Mouse (Mus musculus) erythroblast, embryonic 14.5 days (primary cell): ENCODE data around the gene Ly6g6d. TPM values are rescaled to one million over a fixed set of nuclear protein-coding genes. Genes with fewer than 3 reads are reported as not detected.
"Not testable (repeated sequence)": the region's sequence is repeated elsewhere in the genome, so short reads cannot be mapped to it uniquely, and the experiment has no call there.

ENCODE experiments used
- H3K27me3 ChIP-seq: 2 replicates; pipeline ENCODE4 v1.6.1; 2012; ENCODE audit warnings: inconsistent platforms; ENCODE audit not compliant: control insufficient read depth
- H3K36me3 ChIP-seq: 2 replicates; pipeline ENCODE4 v1.6.1; 2012; ENCODE audit warnings: mild to moderate bottlenecking, inconsistent platforms; ENCODE audit not compliant: control insufficient read depth
- H3K4me1 ChIP-seq: 2 replicates; pipeline ENCODE4 v1.6.1; 2012; ENCODE audit warnings: inconsistent platforms; ENCODE audit not compliant: control insufficient read depth
- H3K4me3 ChIP-seq: replicated peaks from 2 replicates; pipeline ENCODE3; 2012; ENCODE audit warnings: moderate library complexity, mild to moderate bottlenecking, inconsistent platforms
- H3K9me3 ChIP-seq: 2 replicates; pipeline ENCODE4 v1.6.1; 2012; ENCODE audit warnings: low read length, inconsistent platforms, mixed read lengths; ENCODE audit not compliant: control insufficient read depth
- GATA1 ChIP-seq: IDR thresholded peaks from 2 replicates; pipeline ENCODE4 v1.6.1; 2012; ENCODE audit warnings: low read length, inconsistent platforms, mixed read lengths
- TAL1 ChIP-seq: IDR thresholded peaks from 3 replicates; pipeline ENCODE4 v1.6.1; 2012; ENCODE audit warnings: low read length, inconsistent platforms, mixed read lengths
- polyA plus RNA-seq: library from polyadenylated mRNA; stranded (reverse); fragments of >175 nt; gene quantifications from 2 replicates; pipeline ENCODE4 v1.2.3, GENCODE M21; 2012

Gene Ly6g6d
- polyA plus RNA-seq, 1 experiment, result not detected

GRCm38 (mm10) chr17:35047688-35048087, 30.2 kb downstream of the Ly6g6d start:
- TF ChIP-seq TAL1 (no peak), GATA1 (no peak)
- H3K9me3 ChIP-seq, result no peaks in the 10 kb centered on the region
- H3K4me3 ChIP-seq, result peak overlapping the region; percentile 46
- H3K4me1 ChIP-seq, result peaks cover 96% of the 10 kb centered on the region
- H3K27me3 ChIP-seq, result no peaks in the 10 kb centered on the region
- H3K36me3 ChIP-seq, result peaks cover 8% of the 10 kb centered on the region

GRCm38 (mm10) chr17:35046681-35047455, 31.0 kb downstream of the Ly6g6d start, which contains the start of gene Msh5:
TSS of gene Msh5 (minus strand) at chr17:35046745.
- Histone ChIP-seq H3K4me1 (peaks cover 92% of the 10 kb centered on the region), H3K4me3 (peak within 1 kb of the TSS; percentile 81), H3K36me3 (no peaks in the 10 kb centered on the region; the same call in 1 of the 2 replicates), H3K27me3 (no peaks in the 10 kb centered on the region), H3K9me3 (no peaks in the 10 kb centered on the region)
- TF ChIP-seq GATA1 (no peak), TAL1 (no peak)

- Histone ChIP-seq H3K27me3 (no peaks in the 10 kb centered on the region), H3K4me1 (peaks cover 92% of the 10 kb centered on the region), H3K4me3 (peak overlapping the region; percentile 81), H3K9me3 (no peaks in the 10 kb centered on the region), H3K36me3 (no peaks in the 10 kb centered on the region; the same call in 1 of the 2 replicates)
- TF ChIP-seq TAL1, result no peak
- no peak for TF ChIP-seq GATA1
Measured at GRCm38 (mm10) chr17:35045807-35046680, 31.8 kb downstream of the Ly6g6d start.

GRCm38 (mm10) chr17:35044904-35045806, 32.7 kb downstream of the Ly6g6d start:
- TF ChIP-seq TAL1 (no peak), GATA1 (peak; percentile 32)

GRCm38 (mm10) chr17:35043794-35044193, 34.1 kb downstream of the Ly6g6d start:
- no peak for TF ChIP-seq TAL1
- TF ChIP-seq GATA1, result no peak
- no peaks in the 10 kb centered on the region for H3K9me3 ChIP-seq
- no peak overlapping the region for H3K4me3 ChIP-seq
- no peaks in the 10 kb centered on the region; the same call in 1 of the 2 replicates for H3K36me3 ChIP-seq
- H3K4me1 ChIP-seq, result peaks cover 70% of the 10 kb centered on the region
- H3K27me3 ChIP-seq, result no peaks in the 10 kb centered on the region

More at GRCm38 (mm10) chr17:35044904-35045806, 32.7 kb downstream of the Ly6g6d start:
- H3K36me3 ChIP-seq, result no peaks in the 10 kb centered on the region; the same call in 1 of the 2 replicates
- no peaks in the 10 kb centered on the region for H3K27me3 ChIP-seq
- H3K4me3 ChIP-seq, result peak overlapping the region; percentile 81
- peaks cover 84% of the 10 kb centered on the region for H3K4me1 ChIP-seq
- H3K9me3 ChIP-seq, result no peaks in the 10 kb centered on the region

- H3K4me1 ChIP-seq, result peaks cover 30% of the 10 kb centered on the region
- H3K27me3 ChIP-seq, result no peaks in the 10 kb centered on the region
- H3K4me3 ChIP-seq, result no peak overlapping the region
- H3K9me3 ChIP-seq, result no peaks in the 10 kb centered on the region
- no peaks in the 10 kb centered on the region; the same call in 1 of the 2 replicates for H3K36me3 ChIP-seq
- TF ChIP-seq TAL1 (no peak), GATA1 (no peak)
Measured at GRCm38 (mm10) chr17:35039121-35039873, 38.6 kb downstream of the Ly6g6d start.

- H3K4me1 ChIP-seq, result peaks cover 27% of the 10 kb centered on the region
- H3K9me3 ChIP-seq, result no peaks in the 10 kb centered on the region
- H3K27me3 ChIP-seq, result no peaks in the 10 kb centered on the region
- no peaks in the 10 kb centered on the region; the same call in 1 of the 2 replicates for H3K36me3 ChIP-seq
- H3K4me3 ChIP-seq, result no peak overlapping the region
- TF ChIP-seq TAL1 (no peak), GATA1 (no peak)
Measured at GRCm38 (mm10) chr17:35034896-35035295, 43.0 kb downstream of the Ly6g6d start.

- H3K27me3 ChIP-seq, H3K9me3 ChIP-seq, H3K36me3 ChIP-seq, H3K4me3 ChIP-seq: not testable (repeated sequence)
- H3K4me1 ChIP-seq, result peaks cover 32% of the 10 kb centered on the region
Measured at GRCm38 (mm10) chr17:35033703-35034102, 44.2 kb downstream of the Ly6g6d start.
